Mouse (Mus musculus): ENCODE results near the gene Itga9. TPM values are rescaled to one million over a fixed set of nuclear protein-coding genes. Genes with fewer than 3 reads are reported as not detected.

The Itga9 gene
- polyA plus RNA-seq, 2 experiments, result 1.4 to 2.8 TPM

GRCm38 (mm10) chr9:118863528-118863927, 257.0 kb downstream of the Itga9 start:
- H3K9me3 ChIP-seq (ENCODE audit: control insufficient read depth, low read length), result no peaks in the 10 kb centered on the region
- H3K9ac ChIP-seq (replicated peaks), result no peak overlapping the region
- ATAC-seq (ENCODE audit: insufficient read depth) (no peak), DNase-seq (ENCODE audit: low read depth in 3 of 3, low spot score in 3 of 3) (no peak)
- H3K36me3 ChIP-seq (replicated peaks; ENCODE audit: control insufficient read depth, insufficient read depth, low read depth), result no peaks in the 10 kb centered on the region
- no peaks in the 10 kb centered on the region for H3K4me1 ChIP-seq (replicated peaks; ENCODE audit: control insufficient read depth in 2 of 2, insufficient read depth in 2 of 2, low read length in 1 of 2)
- no peak overlapping the region for H3K4me2 ChIP-seq (ENCODE audit: low read depth)
- no peaks in the 10 kb centered on the region for H3K27me3 ChIP-seq (ENCODE audit: control insufficient read depth, insufficient read depth, low read length)
- WGBS (ENCODE audit: insufficient replicate concordance), result 66% methylated on average over 8 of the region's 8 CpGs
- no peak for TF ChIP-seq CTCF (IDR thresholded peaks at IDR 0.05; ENCODE audit: low read depth)
- no peak for TF ChIP-seq EP300 (IDR thresholded peaks at IDR 0.05; ENCODE audit: low read depth)
- no peak overlapping the region for H3K4me3 ChIP-seq (ENCODE audit: insufficient read depth in 1 of 2, low read depth in 2 of 2, low read length in 2 of 2)
- no peak overlapping the region for H3K27ac ChIP-seq

- no peak for TF ChIP-seq CTCF (IDR thresholded peaks at IDR 0.05; ENCODE audit: low read depth)
- TF ChIP-seq EP300 (IDR thresholded peaks at IDR 0.05; ENCODE audit: low read depth), result no peak
- no peaks in the 10 kb centered on the region for H3K9me3 ChIP-seq (ENCODE audit: control insufficient read depth, low read length)
These were observed 260.5 kb downstream of the Itga9 start for GRCm38 (mm10) chr9:118866949-118867348.

DNA sequence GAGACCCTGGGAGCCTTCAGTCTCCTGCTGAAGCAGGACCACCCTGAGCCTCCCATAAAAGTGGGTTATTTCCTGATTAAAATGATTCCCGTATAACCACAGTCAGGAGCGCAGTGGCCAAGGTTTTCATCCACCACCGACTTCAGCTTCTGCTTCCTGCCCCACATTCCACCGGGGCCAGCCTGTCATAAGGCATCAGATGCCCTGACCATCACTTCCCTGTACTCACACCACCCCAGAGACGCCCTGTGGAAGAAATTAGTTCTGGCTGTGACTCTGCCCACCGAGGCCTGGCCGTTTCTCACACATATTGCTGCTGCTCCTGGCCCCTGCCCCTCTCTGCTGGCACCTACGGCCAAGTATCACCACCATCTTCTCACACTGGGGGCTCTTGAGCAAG, 261.4 kb downstream of the Itga9 start:
- WGBS (ENCODE audit: insufficient replicate concordance), result 44% methylated on average over 8 of the region's 8 CpGs
- Histone ChIP-seq H3K27ac (no peak overlapping the region), H3K4me2 (ENCODE audit: low read depth) (no peak overlapping the region), H3K9ac (replicated peaks) (no peak overlapping the region), H3K9me3 (ENCODE audit: control insufficient read depth, low read length) (no peaks in the 10 kb centered on the region), H3K4me3 (ENCODE audit: insufficient read depth in 1 of 2, low read depth in 2 of 2, low read length in 2 of 2) (no peak overlapping the region), H3K4me1 (replicated peaks; ENCODE audit: control insufficient read depth in 2 of 2, insufficient read depth in 2 of 2, low read length in 1 of 2) (no peaks in the 10 kb centered on the region), H3K36me3 (replicated peaks; ENCODE audit: control insufficient read depth, insufficient read depth, low read depth) (no peaks in the 10 kb centered on the region), H3K27me3 (ENCODE audit: control insufficient read depth, insufficient read depth, low read length) (no peaks in the 10 kb centered on the region)
- ATAC-seq (ENCODE audit: insufficient read depth) (no peak), DNase-seq (ENCODE audit: low read depth in 3 of 3, low spot score in 3 of 3) (no peak)
- no peak for TF ChIP-seq EP300 (IDR thresholded peaks at IDR 0.05; ENCODE audit: low read depth)
- no peak for TF ChIP-seq CTCF (IDR thresholded peaks at IDR 0.05; ENCODE audit: low read depth)

More at GRCm38 (mm10) chr9:118866949-118867348, 260.5 kb downstream of the Itga9 start:
- ATAC-seq (ENCODE audit: insufficient read depth), result no peak
- Histone ChIP-seq H3K9ac (replicated peaks) (no peak overlapping the region), H3K4me2 (ENCODE audit: low read depth) (no peak overlapping the region), H3K27ac (no peak overlapping the region), H3K36me3 (replicated peaks; ENCODE audit: control insufficient read depth, insufficient read depth, low read depth) (no peaks in the 10 kb centered on the region), H3K4me3 (ENCODE audit: insufficient read depth in 1 of 2, low read depth in 2 of 2, low read length in 2 of 2) (no peak overlapping the region), H3K4me1 (replicated peaks; ENCODE audit: control insufficient read depth in 2 of 2, insufficient read depth in 2 of 2, low read length in 1 of 2) (no peaks in the 10 kb centered on the region), H3K27me3 (ENCODE audit: control insufficient read depth, insufficient read depth, low read length) (no peaks in the 10 kb centered on the region)
- DNase-seq (ENCODE audit: low read depth in 3 of 3, low spot score in 3 of 3), result no peak
- 33% methylated on average over 2 of the region's 2 CpGs for WGBS (ENCODE audit: insufficient replicate concordance)

GRCm38 (mm10) chr9:118871089-118871488, 264.6 kb downstream of the Itga9 start:
- no peaks in the 10 kb centered on the region for H3K9me3 ChIP-seq (ENCODE audit: control insufficient read depth, low read length)
- H3K9ac ChIP-seq (replicated peaks), result no peak overlapping the region
- H3K27me3 ChIP-seq (ENCODE audit: control insufficient read depth, insufficient read depth, low read length), result no peaks in the 10 kb centered on the region
- no peaks in the 10 kb centered on the region for H3K36me3 ChIP-seq (replicated peaks; ENCODE audit: control insufficient read depth, insufficient read depth, low read depth)
- no peak for ATAC-seq (ENCODE audit: insufficient read depth)
- H3K27ac ChIP-seq, result no peak overlapping the region
- DNase-seq (ENCODE audit: low read depth in 3 of 3, low spot score in 3 of 3), result peak in 1 of 3 experiments; percentile 23
- H3K4me3 ChIP-seq (ENCODE audit: insufficient read depth in 1 of 2, low read depth in 2 of 2, low read length in 2 of 2), result no peak overlapping the region
- TF ChIP-seq CTCF (IDR thresholded peaks at IDR 0.05; ENCODE audit: low read depth) (peak; percentile 70), EP300 (IDR thresholded peaks at IDR 0.05; ENCODE audit: low read depth) (no peak)
- H3K4me2 ChIP-seq (ENCODE audit: low read depth), result no peak overlapping the region
- no peaks in the 10 kb centered on the region for H3K4me1 ChIP-seq (replicated peaks; ENCODE audit: control insufficient read depth in 2 of 2, insufficient read depth in 2 of 2, low read length in 1 of 2)
- 41% methylated on average over 4 of the region's 4 CpGs for WGBS (ENCODE audit: insufficient replicate concordance)

GRCm38 (mm10) chr9:118873031-118873430, 266.5 kb downstream of the Itga9 start:
- Histone ChIP-seq H3K9me3 (ENCODE audit: control insufficient read depth, low read length) (no peaks in the 10 kb centered on the region), H3K4me3 (ENCODE audit: insufficient read depth in 1 of 2, low read depth in 2 of 2, low read length in 2 of 2) (no peak overlapping the region), H3K27me3 (ENCODE audit: control insufficient read depth, insufficient read depth, low read length) (no peaks in the 10 kb centered on the region), H3K4me2 (ENCODE audit: low read depth) (no peak overlapping the region), H3K27ac (no peak overlapping the region), H3K36me3 (replicated peaks; ENCODE audit: control insufficient read depth, insufficient read depth, low read depth) (no peaks in the 10 kb centered on the region), H3K9ac (replicated peaks) (no peak overlapping the region), H3K4me1 (replicated peaks; ENCODE audit: control insufficient read depth in 2 of 2, insufficient read depth in 2 of 2, low read length in 1 of 2) (no peaks in the 10 kb centered on the region)
- WGBS (ENCODE audit: insufficient replicate concordance), result 76% methylated on average over 12 of the region's 12 CpGs
- DNase-seq (ENCODE audit: low read depth in 3 of 3, low spot score in 3 of 3), result no peak
- TF ChIP-seq CTCF (IDR thresholded peaks at IDR 0.05; ENCODE audit: low read depth) (no peak), EP300 (IDR thresholded peaks at IDR 0.05; ENCODE audit: low read depth) (no peak)
- no peak for ATAC-seq (ENCODE audit: insufficient read depth)

All from liver, embryonic 14.5 days (tissue).